Mouse (Mus musculus) limb, embryonic 10.5 days (tissue): Measurements from ENCODE around the gene Sept8. TPM values are rescaled to one million over a fixed set of nuclear protein-coding genes. Genes with fewer than 3 reads are reported as not detected.

Experiments used
- DNase-seq: peaks from one replicate; pipeline ENCODE4 v3.0.0-alpha.2; 2017; ENCODE audit warnings: low spot score
- H3K27ac ChIP-seq: fragments of 300-500 bp; sonication (generic); 2 replicates; pipeline ENCODE4 v1.5.1; 2016; ENCODE audit warnings: mild to moderate bottlenecking
- H3K27me3 ChIP-seq: fragments of 300-500 bp; sonication (generic); 2 replicates; pipeline ENCODE4 v1.6.1; 2016; ENCODE audit warnings: low read depth, mild to moderate bottlenecking; ENCODE audit not compliant: poor library complexity, severe bottlenecking
- H3K36me3 ChIP-seq: fragments of 300-500 bp; sonication (generic); 2 replicates; pipeline ENCODE4 v1.6.1; 2016; ENCODE audit warnings: mild to moderate bottlenecking, moderate library complexity
- H3K4me1 ChIP-seq: fragments of 300-500 bp; sonication (generic); 2 replicates; pipeline ENCODE4 v1.6.1; 2016
- H3K4me3 ChIP-seq: fragments of 300-500 bp; sonication (generic); 2 replicates; pipeline ENCODE4 v1.5.1; 2016; ENCODE audit warnings: mild to moderate bottlenecking, moderate library complexity
- H3K9me3 ChIP-seq: fragments of 300-500 bp; sonication (generic); replicated peaks from 2 replicates; pipeline ENCODE4 v1.6.1; 2016; ENCODE audit warnings: mild to moderate bottlenecking
- WGBS: fragments of 180-500 bp; shearing (Covaris S2); methylation state at CpG from one replicate; pipeline ENCODE4 v1.1.7; 2016; 5-methylcytosine and 5-hydroxymethylcytosine counted together
- polyA plus RNA-seq: library from polyadenylated mRNA; unstranded; fragments of >200 nt; fragmentation: Nextera tagmentation; extraction: Ambion mirVana; gene quantifications from 2 replicates; pipeline ENCODE4 v1.2.1, GENCODE M21; 2016

Gene Sept8
- 18.6 and 22.8 TPM in 2 replicates for polyA plus RNA-seq

GRCm38 (mm10) chr11:53519207-53520121, at the start of gene Sept8:
Gene Sept8 (plus strand): TSS chr11:53519257.
- Histone ChIP-seq H3K4me1 (peaks cover 61% of the 10 kb centered on the region), H3K4me3 (peak within 1 kb of the TSS; percentile 95), H3K27me3 (peaks cover 15% of the 10 kb centered on the region), H3K9me3 (no peaks in the 10 kb centered on the region), H3K27ac (peak within 1 kb of the TSS; percentile 92), H3K36me3 (no peaks in the 10 kb centered on the region)
- DNase-seq = peak; percentile 78
- 4% methylated on average over 78 of the region's 79 CpGs for WGBS

GRCm38 (mm10) chr11:53469294-53469967, 49.6 kb upstream of the Sept8 start:
- 48% methylated on average over 16 of the region's 16 CpGs for WGBS
- Histone ChIP-seq H3K4me3 (peak overlapping the region; percentile 38; the same call in 1 of the 2 replicates), H3K9me3 (no peaks in the 10 kb centered on the region), H3K36me3 (0 out of 2 replicates have a peak, but pooled peaks cover 2% of the 10 kb centered on the region), H3K27ac (peak overlapping the region; percentile 36; the same call in 1 of the 2 replicates), H3K27me3 (peaks cover 97% of the 10 kb centered on the region), H3K4me1 (peaks cover 30% of the 10 kb centered on the region)
- no peak for DNase-seq

GRCm38 (mm10) chr11:53469968-53470695, 48.9 kb upstream of the Sept8 start, which contains the start of gene Gm9837:
Gene Gm9837 (minus strand): TSS chr11:53470479.
- Histone ChIP-seq H3K36me3 (0 out of 2 replicates have a peak, but pooled peaks cover 2% of the 10 kb centered on the region), H3K4me3 (peak within 1 kb of the TSS; percentile 38), H3K27ac (peak within 1 kb of the TSS; percentile 36; the same call in 1 of the 2 replicates), H3K9me3 (no peaks in the 10 kb centered on the region), H3K4me1 (peaks cover 30% of the 10 kb centered on the region), H3K27me3 (peaks cover 97% of the 10 kb centered on the region)
- WGBS = 5% methylated on average over 29 of the region's 29 CpGs
- peak; percentile 94 for DNase-seq

- no peak for DNase-seq
- peaks cover 96% of the 10 kb centered on the region for H3K27me3 ChIP-seq
- no peaks in the 10 kb centered on the region for H3K36me3 ChIP-seq
- no peak overlapping the region for H3K27ac ChIP-seq
- 82% methylated on average over 3 of the region's 3 CpGs for WGBS
- no peak overlapping the region for H3K4me3 ChIP-seq
- no peaks in the 10 kb centered on the region for H3K9me3 ChIP-seq
- peaks cover 18% of the 10 kb centered on the region for H3K4me1 ChIP-seq
These were observed 46.3 kb upstream of the Sept8 start for GRCm38 (mm10) chr11:53472709-53473108.

GRCm38 (mm10) chr11:53475620-53476019, 43.4 kb upstream of the Sept8 start:
- no peak overlapping the region for H3K4me3 ChIP-seq
- peaks cover 98% of the 10 kb centered on the region for H3K27me3 ChIP-seq
- 45% methylated on average over 8 of the region's 8 CpGs for WGBS
- no peak for DNase-seq
- no peak overlapping the region for H3K27ac ChIP-seq
- no peaks in the 10 kb centered on the region for H3K9me3 ChIP-seq
- H3K4me1 ChIP-seq = peaks cover 29% of the 10 kb centered on the region
- H3K36me3 ChIP-seq = no peaks in the 10 kb centered on the region

- 18% methylated on average over 7 of the region's 7 CpGs for WGBS
- DNase-seq = peak; percentile 61
- 0 out of 2 replicates have a peak overlapping the region, but pooled peaks have one; percentile 53 for H3K4me3 ChIP-seq
These were observed 41.2 kb upstream of the Sept8 start for GRCm38 (mm10) chr11:53477833-53478232.

GRCm38 (mm10) chr11:53478383-53479170, 40.5 kb upstream of the Sept8 start:
- Histone ChIP-seq H3K27me3 (peaks cover 94% of the 10 kb centered on the region), H3K27ac (peak overlapping the region; percentile 27; the same call in 1 of the 2 replicates), H3K4me1 (peaks cover 23% of the 10 kb centered on the region), H3K36me3 (no peaks in the 10 kb centered on the region), H3K9me3 (no peaks in the 10 kb centered on the region), H3K4me3 (peak overlapping the region; percentile 53)
- no peak for DNase-seq
- 6% methylated on average over 79 of the region's 79 CpGs for WGBS

More at GRCm38 (mm10) chr11:53477833-53478232, 41.2 kb upstream of the Sept8 start:
- Histone ChIP-seq H3K27me3 (peaks cover 93% of the 10 kb centered on the region), H3K9me3 (no peaks in the 10 kb centered on the region), H3K4me1 (peaks cover 23% of the 10 kb centered on the region), H3K27ac (no peak overlapping the region), H3K36me3 (no peaks in the 10 kb centered on the region)

GRCm38 (mm10) chr11:53479171-53479782, 39.8 kb upstream of the Sept8 start:
- peak overlapping the region; percentile 53 for H3K4me3 ChIP-seq
- peaks cover 23% of the 10 kb centered on the region for H3K4me1 ChIP-seq
- H3K27ac ChIP-seq = peak overlapping the region; percentile 27; the same call in 1 of the 2 replicates
- H3K36me3 ChIP-seq = no peaks in the 10 kb centered on the region
- H3K9me3 ChIP-seq = no peaks in the 10 kb centered on the region
- H3K27me3 ChIP-seq = peaks cover 89% of the 10 kb centered on the region
- DNase-seq = peak; percentile 68
- 2% methylated on average over 62 of the region's 62 CpGs for WGBS

GRCm38 (mm10) chr11:53479783-53480301, 39.2 kb upstream of the Sept8 start, which contains the start of the genes Gm9945 and Sowaha:
Gene Gm9945 (plus strand): TSS chr11:53480166.
Gene Sowaha (minus strand): TSS chr11:53480274.
- Histone ChIP-seq H3K36me3 (no peaks in the 10 kb centered on the region), H3K27ac (peak within 1 kb of the TSS; percentile 27; the same call in 1 of the 2 replicates), H3K9me3 (no peaks in the 10 kb centered on the region), H3K4me3 (peak within 1 kb of the TSS; percentile 53), H3K4me1 (peaks cover 23% of the 10 kb centered on the region), H3K27me3 (peaks cover 84% of the 10 kb centered on the region)
- WGBS = 4% methylated on average over 40 of the region's 40 CpGs
- no peak for DNase-seq

- H3K4me3 ChIP-seq = no peak overlapping the region
- WGBS = 72% methylated on average over 4 of the region's 4 CpGs
- peaks cover 76% of the 10 kb centered on the region for H3K27me3 ChIP-seq
- peaks cover 24% of the 10 kb centered on the region for H3K4me1 ChIP-seq
- no peak for DNase-seq
- no peak overlapping the region for H3K27ac ChIP-seq
- no peaks in the 10 kb centered on the region for H3K9me3 ChIP-seq
- H3K36me3 ChIP-seq = no peaks in the 10 kb centered on the region
These were observed 37.8 kb upstream of the Sept8 start for GRCm38 (mm10) chr11:53481088-53481730.
